Mouse (Mus musculus): ENCODE data around the gene Rbpj. TPM values are rescaled to one million over a fixed set of nuclear protein-coding genes. Genes with fewer than 3 reads are reported as not detected.

Rbpj gene
- polyA plus RNA-seq, 1 experiment: 16.0 TPM

GRCm38 (mm10) chr5:53439655-53440054 is 26.3 kb upstream of the Rbpj start:
- TF ChIP-seq E2F4 (IDR thresholded peaks at IDR 0.05; ENCODE audit: insufficient read depth): no peak
- TF ChIP-seq REST (IDR thresholded peaks at IDR 0.05; ENCODE audit: insufficient read depth, insufficient read length): no peak
- TF ChIP-seq CEBPB (IDR thresholded peaks at IDR 0.05; ENCODE audit: insufficient read depth, poor library complexity, severe bottlenecking): no peak
- TF ChIP-seq TCF3 (IDR thresholded peaks at IDR 0.05; ENCODE audit: insufficient read length, low read depth): no peak
- no peak for TF ChIP-seq MYOD1 (IDR thresholded peaks at IDR 0.05; ENCODE audit: control insufficient read depth in 1 of 3, insufficient read length in 2 of 3, low read depth in 2 of 3)
- no peak for TF ChIP-seq TCF12 (IDR thresholded peaks at IDR 0.05; ENCODE audit: insufficient read depth, poor library complexity, severe bottlenecking)
- no peak for TF ChIP-seq MAX (IDR thresholded peaks at IDR 0.05; ENCODE audit: low read depth)
- TF ChIP-seq SRF (IDR thresholded peaks at IDR 0.05; ENCODE audit: control insufficient read depth, insufficient read length, low read depth): no peak
- TF ChIP-seq POLR2AphosphoS2 (IDR thresholded peaks at IDR 0.05; ENCODE audit: insufficient read length, low read depth): no peak
- TF ChIP-seq USF1 (IDR thresholded peaks at IDR 0.05; ENCODE audit: low read depth): no peak
- no peak for TF ChIP-seq MYOG (IDR thresholded peaks at IDR 0.05; ENCODE audit: control insufficient read depth in 1 of 3, insufficient read depth in 1 of 3, insufficient read length in 2 of 3, low read depth in 2 of 3)
- TF ChIP-seq POLR2A (IDR thresholded peaks at IDR 0.05; ENCODE audit: insufficient read length, low read depth): no peak

GRCm38 (mm10) chr5:53444030-53444429 is 21.9 kb upstream of the Rbpj start:
- no peak overlapping the region for H3ac ChIP-seq (ENCODE audit: control insufficient read depth, insufficient read length)
- TF ChIP-seq POLR2A (IDR thresholded peaks at IDR 0.05; ENCODE audit: insufficient read length, low read depth) (no peak), MAX (IDR thresholded peaks at IDR 0.05; ENCODE audit: low read depth) (no peak), MYOG (IDR thresholded peaks at IDR 0.05; ENCODE audit: control insufficient read depth in 1 of 3, insufficient read depth in 1 of 3, insufficient read length in 2 of 3, low read depth in 2 of 3) (peak in 1 of 3 experiments; percentile 40), E2F4 (IDR thresholded peaks at IDR 0.05; ENCODE audit: insufficient read depth) (no peak), USF1 (IDR thresholded peaks at IDR 0.05; ENCODE audit: low read depth) (no peak), TCF12 (IDR thresholded peaks at IDR 0.05; ENCODE audit: insufficient read depth, poor library complexity, severe bottlenecking) (no peak), MYOD1 (IDR thresholded peaks at IDR 0.05; ENCODE audit: control insufficient read depth in 1 of 3, insufficient read length in 2 of 3, low read depth in 2 of 3) (peak in 1 of 3 experiments; percentile 37), POLR2AphosphoS2 (IDR thresholded peaks at IDR 0.05; ENCODE audit: insufficient read length, low read depth) (no peak), SRF (IDR thresholded peaks at IDR 0.05; ENCODE audit: control insufficient read depth, insufficient read length, low read depth) (no peak)
- no peak overlapping the region for H3K4me3 ChIP-seq
- no peaks in the 10 kb centered on the region for H3K27me3 ChIP-seq (ENCODE audit: control insufficient read depth, insufficient read depth, insufficient read length)
- no peaks in the 10 kb centered on the region for H3K79me2 ChIP-seq (ENCODE audit: control insufficient read depth, insufficient read depth)
- no peaks in the 10 kb centered on the region for H3K36me3 ChIP-seq (ENCODE audit: control insufficient read depth, insufficient read depth)
- H3K4me2 ChIP-seq (ENCODE audit: low read depth): no peak overlapping the region

More at GRCm38 (mm10) chr5:53439655-53440054, 26.3 kb upstream of the Rbpj start:
- H3K4me2 ChIP-seq (ENCODE audit: low read depth): no peak overlapping the region
- no peaks in the 10 kb centered on the region for H3K36me3 ChIP-seq (ENCODE audit: control insufficient read depth, insufficient read depth)
- H3K27me3 ChIP-seq (ENCODE audit: control insufficient read depth, insufficient read depth, insufficient read length): no peaks in the 10 kb centered on the region
- H3K79me2 ChIP-seq (ENCODE audit: control insufficient read depth, insufficient read depth): no peaks in the 10 kb centered on the region
- H3K4me3 ChIP-seq: no peak overlapping the region
- no peak overlapping the region for H3ac ChIP-seq (ENCODE audit: control insufficient read depth, insufficient read length)

GRCm38 (mm10) chr5:53450945-53451344 is 15.0 kb upstream of the Rbpj start:
- Histone ChIP-seq H3K4me2 (ENCODE audit: low read depth) (no peak overlapping the region), H3K4me3 (no peak overlapping the region), H3ac (ENCODE audit: control insufficient read depth, insufficient read length) (no peak overlapping the region), H3K36me3 (ENCODE audit: control insufficient read depth, insufficient read depth) (no peaks in the 10 kb centered on the region), H3K27me3 (ENCODE audit: control insufficient read depth, insufficient read depth, insufficient read length) (no peaks in the 10 kb centered on the region), H3K79me2 (ENCODE audit: control insufficient read depth, insufficient read depth) (no peaks in the 10 kb centered on the region)
- TF ChIP-seq REST (IDR thresholded peaks at IDR 0.05; ENCODE audit: insufficient read depth, insufficient read length): no peak
- TF ChIP-seq CEBPB (IDR thresholded peaks at IDR 0.05; ENCODE audit: insufficient read depth, poor library complexity, severe bottlenecking): no peak
- TF ChIP-seq TCF3 (IDR thresholded peaks at IDR 0.05; ENCODE audit: insufficient read length, low read depth): peak; percentile 6
- peak in 2 of 3 experiments; percentile 60 to 74 for TF ChIP-seq MYOD1 (IDR thresholded peaks at IDR 0.05; ENCODE audit: control insufficient read depth in 1 of 3, insufficient read length in 2 of 3, low read depth in 2 of 3)
- no peak for TF ChIP-seq MAX (IDR thresholded peaks at IDR 0.05; ENCODE audit: low read depth)
- no peak for TF ChIP-seq POLR2A (IDR thresholded peaks at IDR 0.05; ENCODE audit: insufficient read length, low read depth)
- no peak for TF ChIP-seq TCF12 (IDR thresholded peaks at IDR 0.05; ENCODE audit: insufficient read depth, poor library complexity, severe bottlenecking)
- TF ChIP-seq SRF (IDR thresholded peaks at IDR 0.05; ENCODE audit: control insufficient read depth, insufficient read length, low read depth): no peak
- no peak for TF ChIP-seq E2F4 (IDR thresholded peaks at IDR 0.05; ENCODE audit: insufficient read depth)
- peak; percentile 25 to 90 (median 66) for TF ChIP-seq MYOG (IDR thresholded peaks at IDR 0.05; ENCODE audit: control insufficient read depth in 1 of 3, insufficient read depth in 1 of 3, insufficient read length in 2 of 3, low read depth in 2 of 3)
- TF ChIP-seq USF1 (IDR thresholded peaks at IDR 0.05; ENCODE audit: low read depth): no peak
- TF ChIP-seq POLR2AphosphoS2 (IDR thresholded peaks at IDR 0.05; ENCODE audit: insufficient read length, low read depth): no peak

- no peak overlapping the region for H3K4me2 ChIP-seq (ENCODE audit: low read depth)
- no peaks in the 10 kb centered on the region for H3K27me3 ChIP-seq (ENCODE audit: control insufficient read depth, insufficient read depth, insufficient read length)
- H3ac ChIP-seq (ENCODE audit: control insufficient read depth, insufficient read length): no peak overlapping the region
- 0 out of 2 replicates have a peak, but pooled peaks have one; percentile 8 for TF ChIP-seq CEBPB (IDR thresholded peaks at IDR 0.05; ENCODE audit: insufficient read depth, poor library complexity, severe bottlenecking)
- no peak for TF ChIP-seq REST (IDR thresholded peaks at IDR 0.05; ENCODE audit: insufficient read depth, insufficient read length)
- TF ChIP-seq E2F4 (IDR thresholded peaks at IDR 0.05; ENCODE audit: insufficient read depth): no peak
- no peak for TF ChIP-seq USF1 (IDR thresholded peaks at IDR 0.05; ENCODE audit: low read depth)
- no peaks in the 10 kb centered on the region for H3K79me2 ChIP-seq (ENCODE audit: control insufficient read depth, insufficient read depth)
- H3K4me3 ChIP-seq: no peak overlapping the region
- H3K36me3 ChIP-seq (ENCODE audit: control insufficient read depth, insufficient read depth): no peaks in the 10 kb centered on the region
Measured at GRCm38 (mm10) chr5:53451829-53452228, 14.1 kb upstream of the Rbpj start.

- Histone ChIP-seq H3K27me3 (ENCODE audit: control insufficient read depth, insufficient read depth, insufficient read length) (no peaks in the 10 kb centered on the region), H3K4me3 (no peak overlapping the region), H3ac (ENCODE audit: control insufficient read depth, insufficient read length) (no peak overlapping the region), H3K4me2 (ENCODE audit: low read depth) (no peak overlapping the region), H3K79me2 (ENCODE audit: control insufficient read depth, insufficient read depth) (no peaks in the 10 kb centered on the region), H3K36me3 (ENCODE audit: control insufficient read depth, insufficient read depth) (no peaks in the 10 kb centered on the region)
- TF ChIP-seq POLR2AphosphoS2 (IDR thresholded peaks at IDR 0.05; ENCODE audit: insufficient read length, low read depth): no peak
- TF ChIP-seq TCF3 (IDR thresholded peaks at IDR 0.05; ENCODE audit: insufficient read length, low read depth): no peak
- no peak for TF ChIP-seq MAX (IDR thresholded peaks at IDR 0.05; ENCODE audit: low read depth)
- TF ChIP-seq POLR2A (IDR thresholded peaks at IDR 0.05; ENCODE audit: insufficient read length, low read depth): no peak
- TF ChIP-seq E2F4 (IDR thresholded peaks at IDR 0.05; ENCODE audit: insufficient read depth): no peak
Measured at GRCm38 (mm10) chr5:53452920-53453319, 13.0 kb upstream of the Rbpj start.

Measured in myocyte (in vitro differentiated cells).